Mouse (Mus musculus): ENCODE results near the gene Cdr1. TPM values are rescaled to one million over a fixed set of nuclear protein-coding genes. Genes with fewer than 3 reads are reported as not detected.

The Cdr1 gene
- total RNA-seq (2021) (not detected), polyA plus RNA-seq (2012; rRNA removed) (not detected in 2 replicates)
- long read RNA-seq = 0 reads

GRCm38 (mm10) chrX:61185458-61185857 is at the start of gene Cdr1:
TSS of gene Cdr1 (minus strand) at chrX:61185558.
- H3K27me3 ChIP-seq (ENCODE audit: control insufficient read depth, insufficient read depth, low read length) = no peaks in the 10 kb centered on the region
- no peak for TF ChIP-seq POLR2A (IDR thresholded peaks at IDR 0.05; ENCODE audit: insufficient read depth, low read depth, low read length)
- TF ChIP-seq CTCF (IDR thresholded peaks at IDR 0.05) = no peak
- no peak for TF ChIP-seq EP300 (IDR thresholded peaks at IDR 0.05; ENCODE audit: insufficient read depth, low read depth, low read length)
- intact Hi-C loops (cut with DNase I) = no loop called here

GRCm38 (mm10) chrX:61185869-61186268 is 511 bp upstream of the Cdr1 start:
- intact Hi-C loops (cut with DNase I) = no loop called here
- no peaks in the 10 kb centered on the region for H3K27me3 ChIP-seq (ENCODE audit: control insufficient read depth, insufficient read depth, low read length)
- 92% methylated on average over 6 of the region's 6 CpGs for WGBS
- no peaks in the 10 kb centered on the region for H3K4me1 ChIP-seq (ENCODE audit: control insufficient read depth, insufficient read depth, low read length)
- TF ChIP-seq POLR2A (IDR thresholded peaks at IDR 0.05; ENCODE audit: insufficient read depth, low read depth, low read length) = no peak
- TF ChIP-seq EP300 (IDR thresholded peaks at IDR 0.05; ENCODE audit: insufficient read depth, low read depth, low read length) = no peak
- TF ChIP-seq CTCF (IDR thresholded peaks at IDR 0.05) = no peak
- no peak overlapping the region for H3K4me3 ChIP-seq
- DNase-seq = no peak
- no peak overlapping the region for H3K9ac ChIP-seq (ENCODE audit: low read depth, low read length)
- no peaks in the 10 kb centered on the region for H3K36me3 ChIP-seq (ENCODE audit: control insufficient read depth, insufficient read depth, low read length)
- no peak overlapping the region for H3K27ac ChIP-seq
- no peaks in the 10 kb centered on the region for H3K79me2 ChIP-seq (replicated peaks; ENCODE audit: control insufficient read depth, insufficient read depth, low read length)

More at GRCm38 (mm10) chrX:61185458-61185857, at the start of gene Cdr1:
- DNase-seq = no peak
- H3K4me3 ChIP-seq = no peak within 1 kb of the TSS
- no peaks in the 10 kb centered on the region for H3K36me3 ChIP-seq (ENCODE audit: control insufficient read depth, insufficient read depth, low read length)
- no peak within 1 kb of the TSS for H3K27ac ChIP-seq
- WGBS = 87% methylated on average over 6 of the region's 6 CpGs
- H3K9ac ChIP-seq (ENCODE audit: low read depth, low read length) = no peak within 1 kb of the TSS
- H3K4me1 ChIP-seq (ENCODE audit: control insufficient read depth, insufficient read depth, low read length) = no peaks in the 10 kb centered on the region
- no peaks in the 10 kb centered on the region for H3K79me2 ChIP-seq (replicated peaks; ENCODE audit: control insufficient read depth, insufficient read depth, low read length)

GRCm38 (mm10) chrX:61166519-61166918 is 18.8 kb downstream of the Cdr1 start:
- WGBS = 38% methylated on average over 2 of the region's 2 CpGs
- TF ChIP-seq CTCF (IDR thresholded peaks at IDR 0.05) = peak; percentile 71
- no peak for TF ChIP-seq EP300 (IDR thresholded peaks at IDR 0.05; ENCODE audit: insufficient read depth, low read depth, low read length)
- TF ChIP-seq POLR2A (IDR thresholded peaks at IDR 0.05; ENCODE audit: insufficient read depth, low read depth, low read length) = no peak

GRCm38 (mm10) chrX:61161249-61161648 is 24.1 kb downstream of the Cdr1 start:
- Histone ChIP-seq H3K36me3 (ENCODE audit: control insufficient read depth, insufficient read depth, low read length) (no peaks in the 10 kb centered on the region), H3K4me3 (no peak overlapping the region), H3K27ac (no peak overlapping the region), H3K4me1 (ENCODE audit: control insufficient read depth, insufficient read depth, low read length) (no peaks in the 10 kb centered on the region), H3K79me2 (replicated peaks; ENCODE audit: control insufficient read depth, insufficient read depth, low read length) (no peaks in the 10 kb centered on the region), H3K27me3 (ENCODE audit: control insufficient read depth, insufficient read depth, low read length) (no peaks in the 10 kb centered on the region), H3K9ac (ENCODE audit: low read depth, low read length) (no peak overlapping the region)
- 36% methylated on average over 2 of the region's 2 CpGs for WGBS
- intact Hi-C loops (cut with DNase I) = no loop called here
- 0 out of 2 replicates have a peak, but pooled peaks have one; percentile 12 for TF ChIP-seq CTCF (IDR thresholded peaks at IDR 0.05)
- TF ChIP-seq POLR2A (IDR thresholded peaks at IDR 0.05; ENCODE audit: insufficient read depth, low read depth, low read length) = no peak
- no peak for TF ChIP-seq EP300 (IDR thresholded peaks at IDR 0.05; ENCODE audit: insufficient read depth, low read depth, low read length)
- DNase-seq = no peak

More at GRCm38 (mm10) chrX:61166519-61166918, 18.8 kb downstream of the Cdr1 start:
- intact Hi-C loops (cut with DNase I) = no loop called here
- H3K36me3 ChIP-seq (ENCODE audit: control insufficient read depth, insufficient read depth, low read length) = no peaks in the 10 kb centered on the region
- no peaks in the 10 kb centered on the region for H3K4me1 ChIP-seq (ENCODE audit: control insufficient read depth, insufficient read depth, low read length)
- no peak overlapping the region for H3K4me3 ChIP-seq
- H3K27ac ChIP-seq = no peak overlapping the region
- H3K27me3 ChIP-seq (ENCODE audit: control insufficient read depth, insufficient read depth, low read length) = no peaks in the 10 kb centered on the region
- H3K9ac ChIP-seq (ENCODE audit: low read depth, low read length) = no peak overlapping the region
- H3K79me2 ChIP-seq (replicated peaks; ENCODE audit: control insufficient read depth, insufficient read depth, low read length) = no peaks in the 10 kb centered on the region
- DNase-seq = no peak

- no peak overlapping the region for H3K4me3 ChIP-seq
- no peaks in the 10 kb centered on the region for H3K36me3 ChIP-seq (ENCODE audit: control insufficient read depth, insufficient read depth, low read length)
- no peak overlapping the region for H3K27ac ChIP-seq
- H3K4me1 ChIP-seq (ENCODE audit: control insufficient read depth, insufficient read depth, low read length) = no peaks in the 10 kb centered on the region
- no peaks in the 10 kb centered on the region for H3K79me2 ChIP-seq (replicated peaks; ENCODE audit: control insufficient read depth, insufficient read depth, low read length)
- no peak overlapping the region for H3K9ac ChIP-seq (ENCODE audit: low read depth, low read length)
- H3K27me3 ChIP-seq (ENCODE audit: control insufficient read depth, insufficient read depth, low read length) = no peaks in the 10 kb centered on the region
- intact Hi-C loops (cut with DNase I) = no loop called here
- no peak for DNase-seq
- WGBS = 56% methylated on average over 1 of the region's 1 CpGs
- TF ChIP-seq EP300 (IDR thresholded peaks at IDR 0.05; ENCODE audit: insufficient read depth, low read depth, low read length) = no peak
- TF ChIP-seq POLR2A (IDR thresholded peaks at IDR 0.05; ENCODE audit: insufficient read depth, low read depth, low read length) = no peak
- TF ChIP-seq CTCF (IDR thresholded peaks at IDR 0.05) = no peak
Observed at GRCm38 (mm10) chrX:61154657-61155256, 30.6 kb downstream of the Cdr1 start.

GRCm38 (mm10) chrX:61154246-61154645 is 31.1 kb downstream of the Cdr1 start:
- Histone ChIP-seq H3K4me1 (ENCODE audit: control insufficient read depth, insufficient read depth, low read length) (no peaks in the 10 kb centered on the region), H3K79me2 (replicated peaks; ENCODE audit: control insufficient read depth, insufficient read depth, low read length) (no peaks in the 10 kb centered on the region), H3K36me3 (ENCODE audit: control insufficient read depth, insufficient read depth, low read length) (no peaks in the 10 kb centered on the region), H3K27ac (no peak overlapping the region), H3K9ac (ENCODE audit: low read depth, low read length) (no peak overlapping the region), H3K27me3 (ENCODE audit: control insufficient read depth, insufficient read depth, low read length) (no peaks in the 10 kb centered on the region), H3K4me3 (no peak overlapping the region)
- intact Hi-C loops (cut with DNase I) = no loop called here
- DNase-seq = no peak
- TF ChIP-seq CTCF (IDR thresholded peaks at IDR 0.05) (no peak), EP300 (IDR thresholded peaks at IDR 0.05; ENCODE audit: insufficient read depth, low read depth, low read length) (no peak), POLR2A (IDR thresholded peaks at IDR 0.05; ENCODE audit: insufficient read depth, low read depth, low read length) (no peak)
- 74% methylated on average over 3 of the region's 3 CpGs for WGBS

Measured in heart, adult 2 months (tissue).